Mouse (Mus musculus) kidney, postnatal 25 days (tissue): ENCODE measurements around the gene Jak1.

Source experiments
- DNase-seq, 2 experiments: peaks; one replicate each; pipeline ENCODE4 v3.0.0; 2021; ENCODE audit warnings: mixed read lengths in 2 of 2

Jak1 gene

GRCm38 (mm10) chr4:101182603-101183011, 82.5 kb downstream of the Jak1 start:
- peak; percentile 38 to 65 for DNase-seq

GRCm38 (mm10) chr4:101180681-101181080, 84.4 kb downstream of the Jak1 start:
- DNase-seq, result no peak

GRCm38 (mm10) chr4:101179836-101180235, 85.2 kb downstream of the Jak1 start:
- no peak for DNase-seq

DNA sequence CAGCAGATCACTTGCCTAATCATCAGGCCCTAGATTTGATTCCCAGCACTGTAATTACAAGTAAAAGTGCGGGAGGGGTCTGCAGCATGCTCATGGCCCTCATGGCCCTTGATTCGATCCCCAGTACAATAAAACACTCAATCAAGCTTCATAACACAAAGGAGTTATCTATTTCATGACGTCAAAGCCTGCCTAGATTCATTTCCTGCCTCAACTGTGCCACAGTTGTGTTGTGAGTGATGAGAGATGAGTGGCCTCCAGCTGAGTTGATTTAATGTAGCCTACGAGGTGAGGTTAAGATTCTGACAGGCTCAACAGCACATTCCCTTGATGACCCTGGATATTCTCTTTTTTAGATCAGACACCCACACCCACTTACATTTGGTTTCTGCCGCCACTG, 86.0 kb downstream of the Jak1 start:
- DNase-seq, result no peak

- DNase-seq, result no peak
Observed at GRCm38 (mm10) chr4:101177796-101178195, 87.3 kb downstream of the Jak1 start.

DNA sequence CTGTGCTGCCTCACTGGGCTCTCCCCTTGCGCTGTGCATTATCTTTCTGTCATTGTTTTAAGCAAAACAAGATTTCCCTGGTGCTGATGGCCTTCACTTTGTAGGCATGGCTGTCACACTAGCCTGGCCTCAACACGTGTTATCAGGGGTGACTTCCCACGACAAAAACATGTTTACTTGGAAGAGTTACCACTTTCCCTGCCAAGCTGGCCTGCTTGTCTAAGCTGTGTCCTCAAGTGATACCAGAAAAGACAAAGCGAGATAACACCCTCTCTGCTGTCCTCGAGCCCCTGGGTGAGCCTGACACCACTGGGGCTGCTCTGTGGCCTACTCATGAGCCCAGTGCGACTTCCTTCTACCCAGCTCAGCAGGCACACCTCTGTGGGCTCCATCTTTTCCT, 89.0 kb downstream of the Jak1 start:
- no peak for DNase-seq

- DNase-seq, result no peak
Observed at GRCm38 (mm10) chr4:101174916-101175625, 90.0 kb downstream of the Jak1 start.

DNA sequence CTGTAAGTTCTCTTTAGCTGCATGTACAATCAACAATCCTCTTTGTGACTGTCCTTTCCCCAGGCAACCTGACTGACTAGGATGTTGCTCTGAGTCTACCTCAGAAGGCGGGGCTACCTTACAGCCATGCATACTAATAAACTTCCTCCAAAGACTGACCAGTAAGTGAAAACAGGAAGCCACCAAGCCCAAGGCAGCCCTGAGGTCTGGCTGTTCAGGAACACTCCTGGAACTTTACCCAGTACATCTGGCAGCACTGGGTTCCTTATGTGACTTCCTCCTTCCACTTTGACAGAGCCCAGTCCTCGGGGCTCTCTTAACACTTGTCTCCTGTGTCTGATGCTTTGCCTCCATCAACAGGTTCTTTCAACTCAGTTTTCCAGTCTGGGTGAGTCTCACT, 92.3 kb downstream of the Jak1 start:
- DNase-seq, result peak in 1 of 2 experiments; percentile 48

- DNase-seq, result peak; percentile 59 to 61
Observed at GRCm38 (mm10) chr4:101168189-101168778, 96.8 kb downstream of the Jak1 start.

GRCm38 (mm10) chr4:101167777-101168176, 97.3 kb downstream of the Jak1 start:
- no peak for DNase-seq

GRCm38 (mm10) chr4:101165776-101166175, 99.3 kb downstream of the Jak1 start:
- DNase-seq, result no peak

GRCm38 (mm10) chr4:101164673-101165072, 100.4 kb downstream of the Jak1 start:
- no peak for DNase-seq

DNA sequence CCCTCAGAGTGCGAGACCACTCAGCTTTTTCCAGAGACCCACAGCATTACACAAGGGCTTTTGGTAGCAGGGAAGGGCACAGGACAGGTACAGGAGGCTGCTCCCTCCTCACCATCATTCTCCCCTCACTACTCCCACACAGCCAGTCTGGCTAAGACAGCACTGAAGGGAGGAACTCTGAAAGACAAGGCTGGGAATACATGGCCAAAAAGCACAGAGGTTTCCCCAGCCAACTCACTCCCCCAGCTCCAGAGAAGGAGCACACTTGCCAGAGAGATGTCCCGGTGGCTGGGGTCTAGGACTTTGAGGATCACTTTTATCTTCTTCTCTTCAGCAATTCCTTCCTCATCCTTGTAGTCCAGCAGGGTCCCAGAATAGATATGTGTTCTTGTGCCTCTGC, 100.9 kb downstream of the Jak1 start:
- DNase-seq, result no peak

- peak in 1 of 2 experiments; percentile 20 for DNase-seq
Observed at GRCm38 (mm10) chr4:101160821-101161220, 104.3 kb downstream of the Jak1 start.

DNA sequence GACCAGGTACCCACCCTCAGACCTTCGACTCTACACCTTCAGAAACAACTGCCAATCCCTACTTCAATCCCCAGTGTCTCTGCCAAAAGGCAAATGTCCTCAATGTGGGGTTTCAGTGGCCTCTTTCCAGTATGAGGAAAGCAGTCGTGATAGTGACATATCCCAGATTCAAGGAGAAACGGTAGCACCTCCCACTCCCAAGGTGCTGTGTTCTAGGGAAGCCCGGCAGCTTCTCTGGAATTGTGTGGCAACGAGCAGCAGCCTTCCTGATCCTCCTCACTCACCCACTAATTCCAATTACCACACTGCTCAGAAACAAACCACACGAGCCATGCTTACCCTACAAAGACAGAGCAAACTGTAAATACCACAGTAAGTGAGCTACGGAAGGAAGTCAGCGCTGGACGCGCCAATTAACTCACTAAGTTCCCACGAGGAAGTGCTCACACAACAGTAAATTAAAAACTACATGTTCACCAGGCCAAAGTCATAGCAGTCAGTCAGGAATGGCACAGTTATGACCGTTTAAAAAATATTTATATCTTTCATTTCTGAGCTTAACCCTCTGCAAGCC, 105.8 kb downstream of the Jak1 start:
- no peak for DNase-seq

- DNase-seq, result no peak
Observed at GRCm38 (mm10) chr4:101158282-101158681, 106.8 kb downstream of the Jak1 start.

DNA sequence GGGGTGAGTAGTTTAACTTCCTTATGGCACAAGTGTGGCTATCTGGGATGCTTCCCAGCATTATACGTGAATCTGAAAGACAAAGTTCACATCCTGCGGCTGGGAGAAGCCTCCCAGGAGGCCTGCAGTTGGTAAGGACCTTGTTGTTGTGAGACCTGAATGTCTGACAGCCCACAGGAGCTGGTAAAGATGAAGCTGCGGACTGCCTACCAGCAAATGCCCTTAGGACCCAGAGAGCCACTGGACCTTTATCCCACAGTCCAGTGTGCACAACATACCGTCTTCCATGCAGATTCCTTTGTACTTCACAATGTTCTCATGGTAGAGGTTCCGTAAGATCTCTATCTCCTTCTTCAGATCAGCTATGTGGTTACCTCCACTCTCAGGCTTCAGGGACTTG, 107.6 kb downstream of the Jak1 start:
- peak; percentile 51 to 77 for DNase-seq

DNA sequence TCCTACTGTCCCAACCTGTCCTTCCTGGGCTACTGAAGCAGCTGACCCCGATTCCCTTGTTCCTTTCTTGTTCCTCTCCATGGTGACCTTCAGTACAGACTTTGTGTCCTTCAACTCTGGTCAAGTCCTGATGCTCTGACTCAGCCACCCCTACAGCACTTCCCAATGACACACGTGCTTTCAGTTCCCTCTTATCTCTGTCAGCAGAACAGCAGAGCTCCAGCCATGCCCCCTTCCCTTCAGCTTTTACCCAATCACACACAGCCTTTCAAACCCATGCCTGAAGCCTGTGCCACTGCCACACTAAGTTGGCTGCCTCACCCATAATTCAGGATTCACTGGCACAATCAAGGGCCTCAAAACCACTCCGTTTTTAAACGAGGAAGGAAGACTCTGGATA, 109.5 kb downstream of the Jak1 start:
- DNase-seq, result no peak

DNA sequence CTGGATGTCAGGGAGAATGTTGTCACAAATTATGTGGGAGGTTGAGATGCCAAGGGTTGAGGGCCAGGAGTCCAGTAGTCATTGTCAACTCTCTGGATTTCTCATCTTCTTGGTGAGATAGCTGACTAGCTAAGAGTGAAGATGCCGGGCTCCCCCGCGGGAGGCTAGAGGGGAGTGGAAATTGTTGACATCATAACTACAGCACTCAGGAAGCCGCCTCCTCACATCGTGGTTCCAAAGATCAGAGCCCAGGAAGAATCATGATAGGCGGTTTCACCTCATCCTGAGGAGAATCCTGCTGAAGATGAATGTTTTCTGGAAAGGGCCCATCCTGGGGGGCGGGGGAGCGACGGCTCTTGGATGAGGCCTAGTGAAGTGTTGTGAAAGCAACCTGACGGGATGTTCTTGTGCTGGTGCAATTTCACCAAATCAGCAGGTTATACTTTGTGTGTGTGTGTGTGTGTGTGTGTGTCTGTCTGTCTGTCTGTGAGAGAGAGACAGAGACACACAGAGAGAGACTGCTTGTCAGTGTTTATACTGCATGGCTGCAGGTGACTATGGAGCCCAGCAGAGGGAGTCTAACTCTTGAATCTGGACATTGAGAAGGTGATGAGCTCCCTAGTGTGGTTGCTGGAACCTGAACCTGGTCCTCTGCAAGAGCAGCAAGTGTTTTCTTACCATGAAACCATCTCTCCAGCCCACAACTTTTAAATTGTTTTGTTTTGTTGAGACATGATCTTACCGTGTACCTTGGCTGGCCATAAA, 118.0 kb downstream of the Jak1 start:
- DNase-seq, result peak in 1 of 2 experiments; percentile 53

GRCm38 (mm10) chr4:101146047-101146745, 118.9 kb downstream of the Jak1 start:
- DNase-seq, result peak; percentile 75 to 78

DNA sequence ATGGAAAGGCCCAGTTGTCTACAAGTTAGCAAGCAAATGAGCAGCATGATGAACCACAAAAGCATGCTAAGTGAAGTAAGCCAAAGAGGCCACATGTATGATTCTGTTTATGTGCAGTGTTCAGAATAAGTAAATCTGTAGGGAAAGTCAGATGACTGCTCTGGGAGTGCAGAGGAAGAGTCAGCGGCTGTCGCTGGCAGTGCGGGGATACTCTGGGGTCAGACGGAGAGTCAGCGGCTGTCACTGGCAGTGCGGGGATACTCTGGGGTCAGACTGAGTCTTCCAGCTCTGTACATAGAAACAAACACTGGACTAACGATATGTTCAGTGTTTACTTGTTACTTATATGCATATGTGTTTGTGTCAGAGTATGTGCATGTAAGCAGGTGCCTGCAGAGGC, 120.3 kb downstream of the Jak1 start:
- DNase-seq, result no peak

- no peak for DNase-seq
Observed at GRCm38 (mm10) chr4:101144361-101144760, 120.7 kb downstream of the Jak1 start.

DNA sequence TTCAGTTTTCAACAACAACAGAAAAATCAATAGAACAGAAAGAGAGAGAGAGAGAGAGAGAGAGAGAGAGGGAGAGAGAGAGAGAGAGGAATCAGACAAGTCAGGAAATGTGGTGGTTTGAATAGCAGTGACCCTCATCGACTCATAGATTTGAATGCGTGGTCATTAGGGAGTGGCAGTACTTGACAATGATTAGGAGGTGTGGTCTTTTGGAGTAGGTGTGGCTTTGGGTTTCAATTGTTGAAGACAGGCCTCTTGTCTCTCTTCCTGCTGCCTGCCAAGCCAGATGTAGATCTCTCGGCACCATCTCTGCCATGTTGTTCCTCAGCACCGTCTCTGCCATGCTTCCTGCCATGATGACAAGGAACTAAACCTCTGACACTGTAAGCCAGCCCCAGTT, 121.2 kb downstream of the Jak1 start:
- DNase-seq, result no peak
